Mouse (Mus musculus): ENCODE measurements around the gene Rnf8. TPM values are rescaled to one million over a fixed set of nuclear protein-coding genes. Genes with fewer than 3 reads are reported as not detected.
A peak's percentile ranks its signal among the peaks of the same experiment; 100 is the strongest.

Rnf8 gene
- polyA plus RNA-seq, 1 experiment from 2014 or later: 67.9 TPM

DNA sequence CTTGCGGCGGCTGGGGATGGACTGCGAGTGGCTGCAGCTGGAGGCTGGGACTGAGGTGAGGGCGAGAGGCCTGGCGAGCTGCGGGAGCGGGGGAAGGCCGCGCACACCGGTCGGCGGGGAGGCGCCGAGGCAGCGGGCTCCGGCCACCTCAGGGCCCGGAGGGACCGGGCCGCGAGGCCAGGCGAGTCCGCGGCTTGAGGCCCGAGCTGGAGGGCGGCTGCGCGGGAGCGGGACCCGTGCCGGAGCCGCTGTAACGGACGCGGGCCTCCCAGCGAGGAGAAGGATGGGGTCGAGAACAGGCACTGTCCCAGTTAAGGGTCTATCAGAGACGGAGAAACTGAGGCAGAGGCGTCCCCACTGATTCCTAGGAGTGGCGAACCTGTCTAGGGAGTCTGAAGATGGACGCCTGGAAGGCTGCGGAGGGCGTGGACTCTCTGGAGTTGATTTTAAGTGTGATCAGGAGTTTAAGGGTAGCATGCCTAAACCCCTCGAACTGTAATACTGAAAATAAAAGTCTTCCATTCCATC is 498 bp downstream of the Rnf8 start:
- WGBS: under 1% methylated on average over 41 of the region's 43 CpGs
- peak; percentile 68 for ATAC-seq (ENCODE audit: low read depth)
- H3K4me2 ChIP-seq (ENCODE audit: low read depth, low read length): peak overlapping the region; percentile 71

GRCm38 (mm10) chr17:29615616-29616015 is 1.0 kb downstream of the Rnf8 start:
- Histone ChIP-seq H3K27ac (ENCODE audit: low read length) (peak overlapping the region; percentile 97), H3K9me3 (ENCODE audit: control insufficient read depth, low read length) (no peaks in the 10 kb centered on the region), H3K4me3 (ENCODE audit: low read length) (peak overlapping the region; percentile 95), H3K27me3 (ENCODE audit: control insufficient read depth, insufficient read depth, low read depth, low read length) (no peaks in the 10 kb centered on the region), H3K4me1 (replicated peaks; ENCODE audit: control insufficient read depth, insufficient read depth, low read length) (peaks cover 14% of the 10 kb centered on the region), H3K36me3 (ENCODE audit: control insufficient read depth, insufficient read depth, low read length) (no peaks in the 10 kb centered on the region; the same call in 1 of the 2 replicates), H3K4me2 (ENCODE audit: low read depth, low read length) (peak overlapping the region; percentile 71), H3K9ac (ENCODE audit: low read length) (peak overlapping the region; percentile 98)
- no peak for ATAC-seq (ENCODE audit: low read depth)
- 9% methylated on average over 4 of the region's 4 CpGs for WGBS

More for the DNA sequence above, 498 bp downstream of the Rnf8 start:
- H3K4me3 ChIP-seq (ENCODE audit: low read length): peak overlapping the region; percentile 95
- H3K27me3 ChIP-seq (ENCODE audit: control insufficient read depth, insufficient read depth, low read depth, low read length): no peaks in the 10 kb centered on the region
- H3K9ac ChIP-seq (ENCODE audit: low read length): peak overlapping the region; percentile 98
- no peaks in the 10 kb centered on the region for H3K9me3 ChIP-seq (ENCODE audit: control insufficient read depth, low read length)
- peak overlapping the region; percentile 97 for H3K27ac ChIP-seq (ENCODE audit: low read length)
- H3K36me3 ChIP-seq (ENCODE audit: control insufficient read depth, insufficient read depth, low read length): no peaks in the 10 kb centered on the region; the same call in 1 of the 2 replicates
- peaks cover 14% of the 10 kb centered on the region for H3K4me1 ChIP-seq (replicated peaks; ENCODE audit: control insufficient read depth, insufficient read depth, low read length)

GRCm38 (mm10) chr17:29619231-29619630 is 4.6 kb downstream of the Rnf8 start:
- no peak overlapping the region for H3K9ac ChIP-seq (ENCODE audit: low read length)
- ATAC-seq (ENCODE audit: low read depth): no peak
- no peaks in the 10 kb centered on the region for H3K9me3 ChIP-seq (ENCODE audit: control insufficient read depth, low read length)
- no peak overlapping the region for H3K4me2 ChIP-seq (ENCODE audit: low read depth, low read length)
- H3K36me3 ChIP-seq (ENCODE audit: control insufficient read depth, insufficient read depth, low read length): peaks cover 21% of the 10 kb centered on the region
- H3K4me1 ChIP-seq (replicated peaks; ENCODE audit: control insufficient read depth, insufficient read depth, low read length): peaks cover 14% of the 10 kb centered on the region
- WGBS: 55% methylated on average over 3 of the region's 3 CpGs
- H3K27ac ChIP-seq (ENCODE audit: low read length): no peak overlapping the region
- no peak overlapping the region for H3K4me3 ChIP-seq (ENCODE audit: low read length)
- no peaks in the 10 kb centered on the region for H3K27me3 ChIP-seq (ENCODE audit: control insufficient read depth, insufficient read depth, low read depth, low read length)

- ATAC-seq (ENCODE audit: low read depth): no peak
- Histone ChIP-seq H3K27ac (ENCODE audit: low read length) (no peak overlapping the region), H3K27me3 (ENCODE audit: control insufficient read depth, insufficient read depth, low read depth, low read length) (no peaks in the 10 kb centered on the region), H3K4me2 (ENCODE audit: low read depth, low read length) (no peak overlapping the region), H3K36me3 (ENCODE audit: control insufficient read depth, insufficient read depth, low read length) (peaks cover 39% of the 10 kb centered on the region), H3K9ac (ENCODE audit: low read length) (no peak overlapping the region), H3K4me3 (ENCODE audit: low read length) (no peak overlapping the region), H3K4me1 (replicated peaks; ENCODE audit: control insufficient read depth, insufficient read depth, low read length) (no peaks in the 10 kb centered on the region), H3K9me3 (ENCODE audit: control insufficient read depth, low read length) (no peaks in the 10 kb centered on the region)
- 89% methylated on average over 8 of the region's 8 CpGs for whole genome bisulfite sequencing
Measured at GRCm38 (mm10) chr17:29623488-29623887, 8.9 kb downstream of the Rnf8 start.

- Histone ChIP-seq H3K9me3 (ENCODE audit: control insufficient read depth, low read length) (no peaks in the 10 kb centered on the region), H3K27ac (ENCODE audit: low read length) (no peak overlapping the region), H3K4me1 (replicated peaks; ENCODE audit: control insufficient read depth, insufficient read depth, low read length) (no peaks in the 10 kb centered on the region), H3K4me3 (ENCODE audit: low read length) (no peak overlapping the region), H3K36me3 (ENCODE audit: control insufficient read depth, insufficient read depth, low read length) (peaks cover 42% of the 10 kb centered on the region), H3K9ac (ENCODE audit: low read length) (no peak overlapping the region), H3K4me2 (ENCODE audit: low read depth, low read length) (no peak overlapping the region), H3K27me3 (ENCODE audit: control insufficient read depth, insufficient read depth, low read depth, low read length) (no peaks in the 10 kb centered on the region)
- 91% methylated on average over 9 of the region's 9 CpGs for WGBS
- ATAC-seq (ENCODE audit: low read depth): no peak
Measured at GRCm38 (mm10) chr17:29627285-29627684, 12.7 kb downstream of the Rnf8 start.

- no peak for ATAC-seq (ENCODE audit: low read depth)
- WGBS: 94% methylated on average over 5 of the region's 5 CpGs
Measured at GRCm38 (mm10) chr17:29628946-29629345, 14.4 kb downstream of the Rnf8 start.

DNA sequence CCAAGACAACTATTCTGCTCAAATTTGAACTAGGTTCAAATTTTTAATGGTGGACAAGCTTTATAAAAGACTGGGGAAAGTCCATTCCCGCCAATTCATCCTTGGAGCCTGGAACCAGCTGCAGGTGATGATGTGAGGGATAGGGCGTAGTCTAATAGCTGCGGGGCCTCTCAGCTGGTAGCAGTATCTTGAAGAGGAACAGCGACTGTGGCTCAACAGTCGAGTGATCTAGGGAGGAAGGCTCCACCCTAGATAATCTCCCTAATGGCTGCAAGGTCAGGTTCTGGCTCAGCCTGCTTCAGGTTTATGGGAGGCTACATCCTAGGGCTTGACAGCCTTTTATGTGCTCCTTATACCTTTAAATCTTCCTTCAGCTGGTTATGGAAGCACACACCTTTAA is 15.0 kb downstream of the Rnf8 start:
- H3K9me3 ChIP-seq (ENCODE audit: control insufficient read depth, low read length): no peaks in the 10 kb centered on the region
- ATAC-seq (ENCODE audit: low read depth): no peak
- no peaks in the 10 kb centered on the region for H3K27me3 ChIP-seq (ENCODE audit: control insufficient read depth, insufficient read depth, low read depth, low read length)
- no peak overlapping the region for H3K9ac ChIP-seq (ENCODE audit: low read length)
- 90% methylated on average over 5 of the region's 5 CpGs for WGBS
- H3K4me3 ChIP-seq (ENCODE audit: low read length): no peak overlapping the region
- H3K36me3 ChIP-seq (ENCODE audit: control insufficient read depth, insufficient read depth, low read length): peaks cover 39% of the 10 kb centered on the region
- no peak overlapping the region for H3K4me2 ChIP-seq (ENCODE audit: low read depth, low read length)
- H3K4me1 ChIP-seq (replicated peaks; ENCODE audit: control insufficient read depth, insufficient read depth, low read length): no peaks in the 10 kb centered on the region
- H3K27ac ChIP-seq (ENCODE audit: low read length): no peak overlapping the region

More at GRCm38 (mm10) chr17:29628946-29629345, 14.4 kb downstream of the Rnf8 start:
- H3K9me3 ChIP-seq (ENCODE audit: control insufficient read depth, low read length): no peaks in the 10 kb centered on the region
- no peak overlapping the region for H3K4me2 ChIP-seq (ENCODE audit: low read depth, low read length)
- no peak overlapping the region for H3K27ac ChIP-seq (ENCODE audit: low read length)
- H3K4me3 ChIP-seq (ENCODE audit: low read length): no peak overlapping the region
- no peaks in the 10 kb centered on the region for H3K27me3 ChIP-seq (ENCODE audit: control insufficient read depth, insufficient read depth, low read depth, low read length)
- peaks cover 35% of the 10 kb centered on the region for H3K36me3 ChIP-seq (ENCODE audit: control insufficient read depth, insufficient read depth, low read length)
- H3K4me1 ChIP-seq (replicated peaks; ENCODE audit: control insufficient read depth, insufficient read depth, low read length): no peaks in the 10 kb centered on the region
- H3K9ac ChIP-seq (ENCODE audit: low read length): no peak overlapping the region

DNA sequence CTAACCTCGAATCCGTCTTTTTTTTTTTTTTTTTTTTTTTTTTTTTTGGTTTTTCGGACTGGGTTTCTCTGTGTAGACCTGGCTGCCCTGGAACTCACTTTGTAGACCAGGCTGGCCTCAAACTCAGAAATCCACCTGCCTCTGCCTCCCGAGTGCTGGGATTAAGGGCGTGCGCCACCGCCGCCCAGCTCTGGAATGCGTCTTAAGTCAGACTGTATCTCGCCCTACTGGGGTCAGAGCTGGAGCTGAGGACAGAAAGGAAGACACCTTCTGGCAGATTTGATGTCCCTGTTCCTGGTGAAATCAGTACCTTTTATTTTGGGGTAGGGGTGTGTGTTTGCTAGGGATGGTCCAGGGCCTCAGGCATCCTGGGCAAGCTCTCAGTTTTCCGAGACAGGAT is 17.7 kb downstream of the Rnf8 start:
- Histone ChIP-seq H3K27me3 (ENCODE audit: control insufficient read depth, insufficient read depth, low read depth, low read length) (no peaks in the 10 kb centered on the region), H3K4me1 (replicated peaks; ENCODE audit: control insufficient read depth, insufficient read depth, low read length) (no peaks in the 10 kb centered on the region), H3K36me3 (ENCODE audit: control insufficient read depth, insufficient read depth, low read length) (peaks cover 37% of the 10 kb centered on the region), H3K27ac (ENCODE audit: low read length) (no peak overlapping the region), H3K9me3 (ENCODE audit: control insufficient read depth, low read length) (no peaks in the 10 kb centered on the region), H3K4me2 (ENCODE audit: low read depth, low read length) (no peak overlapping the region), H3K4me3 (ENCODE audit: low read length) (no peak overlapping the region), H3K9ac (ENCODE audit: low read length) (no peak overlapping the region)
- ATAC-seq (ENCODE audit: low read depth): no peak
- 95% methylated on average over 11 of the region's 11 CpGs for WGBS

DNA sequence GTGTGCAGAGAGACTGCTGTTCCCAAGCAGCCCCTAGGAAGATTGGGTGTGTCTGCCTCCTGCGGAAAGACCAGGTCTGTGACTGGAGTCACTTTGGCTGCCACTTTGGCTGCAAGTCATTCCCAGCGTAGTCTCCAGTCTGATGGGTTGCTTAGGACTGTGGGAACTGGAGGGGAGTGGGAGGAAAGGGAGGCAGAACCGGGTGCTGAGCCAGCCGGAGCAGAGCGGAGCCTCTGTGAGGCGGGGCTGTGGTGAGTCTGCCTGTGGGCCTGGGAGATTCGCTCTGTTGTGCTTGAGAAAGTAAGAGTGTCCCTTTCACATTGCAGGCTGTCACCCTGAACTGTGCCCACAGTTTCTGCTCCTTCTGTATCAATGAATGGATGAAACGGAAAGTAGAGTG is 20.9 kb downstream of the Rnf8 start:
- H3K27me3 ChIP-seq (ENCODE audit: control insufficient read depth, insufficient read depth, low read depth, low read length): no peaks in the 10 kb centered on the region
- H3K27ac ChIP-seq (ENCODE audit: low read length): no peak overlapping the region
- no peak overlapping the region for H3K4me3 ChIP-seq (ENCODE audit: low read length)
- H3K36me3 ChIP-seq (ENCODE audit: control insufficient read depth, insufficient read depth, low read length): peaks cover 27% of the 10 kb centered on the region
- H3K9ac ChIP-seq (ENCODE audit: low read length): no peak overlapping the region
- H3K4me1 ChIP-seq (replicated peaks; ENCODE audit: control insufficient read depth, insufficient read depth, low read length): no peaks in the 10 kb centered on the region
- no peaks in the 10 kb centered on the region for H3K9me3 ChIP-seq (ENCODE audit: control insufficient read depth, low read length)
- 87% methylated on average over 8 of the region's 8 CpGs for WGBS
- H3K4me2 ChIP-seq (ENCODE audit: low read depth, low read length): no peak overlapping the region
- ATAC-seq (ENCODE audit: low read depth): no peak

- H3K9ac ChIP-seq (ENCODE audit: low read length): no peak overlapping the region
Measured at GRCm38 (mm10) chr17:29636118-29636517, 21.5 kb downstream of the Rnf8 start.

More at GRCm38 (mm10) chr17:29636118-29636517, 21.5 kb downstream of the Rnf8 start:
- H3K36me3 ChIP-seq (ENCODE audit: control insufficient read depth, insufficient read depth, low read length): peaks cover 30% of the 10 kb centered on the region
- no peak overlapping the region for H3K27ac ChIP-seq (ENCODE audit: low read length)
- H3K9me3 ChIP-seq (ENCODE audit: control insufficient read depth, low read length): no peaks in the 10 kb centered on the region
- no peak overlapping the region for H3K4me3 ChIP-seq (ENCODE audit: low read length)
- ATAC-seq (ENCODE audit: low read depth): no peak
- H3K27me3 ChIP-seq (ENCODE audit: control insufficient read depth, insufficient read depth, low read depth, low read length): no peaks in the 10 kb centered on the region
- 68% methylated on average over 5 of the region's 5 CpGs for WGBS
- H3K4me2 ChIP-seq (ENCODE audit: low read depth, low read length): no peak overlapping the region
- H3K4me1 ChIP-seq (replicated peaks; ENCODE audit: control insufficient read depth, insufficient read depth, low read length): no peaks in the 10 kb centered on the region

Data from lung, embryonic 16.5 days (tissue).